Mouse (Mus musculus) left cerebral cortex, postnatal 14 days (tissue): ENCODE results near the gene Nsun6. TPM values are rescaled to one million over a fixed set of nuclear protein-coding genes. Genes with fewer than 3 reads are reported as not detected.
A peak's percentile ranks its signal among the peaks of the same experiment; 100 is the strongest.

ENCODE experiments used
- DNase-seq, 2 experiments: peaks; one replicate each; pipeline ENCODE4 v3.0.0; 2021 to 2022; ENCODE audit warnings: low spot score in 2 of 2, mixed read lengths in 1 of 2
- intact Hi-C: fragments of 180-260 bp; cut with DNase I; formaldehyde crosslinking; loops from one replicate; pipeline ENCODE4 v1.15.1; 2025
- total RNA-seq, 2 experiments: library from RNA; stranded (reverse); gene quantifications; 2 replicates each; pipeline ENCODE4 v1.2.3; 2021

Nsun6 gene
- total RNA-seq, 2 experiments from 2014 or later, result 6.7 to 8.8 TPM

GRCm38 (mm10) chr2:15007531-15007930, 47.3 kb downstream of the Nsun6 start:
- intact Hi-C loops, result no loop called here
- no peak for DNase-seq

- intact Hi-C loops, result no loop called here
- DNase-seq, result no peak
Measured at GRCm38 (mm10) chr2:14997836-14998235, 57.0 kb downstream of the Nsun6 start.

- intact Hi-C loops, result no loop called here
- DNase-seq, result peak; percentile 28 to 41
Measured at GRCm38 (mm10) chr2:14996036-14996435, 58.8 kb downstream of the Nsun6 start.

- intact Hi-C loops, result no loop called here
- DNase-seq, result no peak
Measured at GRCm38 (mm10) chr2:14992531-14992930, 62.3 kb downstream of the Nsun6 start.

- intact Hi-C loops, result no loop called here
- no peak for DNase-seq
Measured at GRCm38 (mm10) chr2:14989350-14989749, 65.5 kb downstream of the Nsun6 start.

GRCm38 (mm10) chr2:14988451-14988850, 66.4 kb downstream of the Nsun6 start:
- intact Hi-C loops, result no loop called here
- DNase-seq, result no peak

- intact Hi-C loops, result no loop called here
- DNase-seq, result no peak
Measured at GRCm38 (mm10) chr2:14984029-14984428, 70.8 kb downstream of the Nsun6 start.

- intact Hi-C loops, result no loop called here
- no peak for DNase-seq
Measured at GRCm38 (mm10) chr2:14961493-14961892, 93.4 kb downstream of the Nsun6 start.

GRCm38 (mm10) chr2:14960963-14961488, 93.8 kb downstream of the Nsun6 start:
- DNase-seq, result no peak
- intact Hi-C loops, result no loop called here

GRCm38 (mm10) chr2:14953090-14953489, 101.8 kb downstream of the Nsun6 start:
- intact Hi-C loops, result no loop called here
- no peak for DNase-seq

Other genes starting within 250 kb of the Nsun6 start
- gene Arl5b, start 5.7 kb downstream of the Nsun6 start, total RNA-seq, result 10 to 100 TPM; 35.0 to 37.5 TPM